Mouse (Mus musculus) heart, adult 2 months (tissue): ENCODE measurements around the gene Kcnj6. TPM values are rescaled to one million over a fixed set of nuclear protein-coding genes. Genes with fewer than 3 reads are reported as not detected.

ENCODE experiments used
- DNase-seq, 2 experiments: peaks; one replicate each; pipeline ENCODE4 v3.0.0; 2021
- H3K27ac ChIP-seq: fragments of 200-600 bp; 2 replicates; pipeline ENCODE4 v1.8.1; 2022
- H3K27me3 ChIP-seq: fragments of 200-500 bp; 2 replicates; pipeline ENCODE4 v1.6.1; 2012; ENCODE audit warnings: mild to moderate bottlenecking, low read length, inconsistent platforms, mixed read lengths; ENCODE audit not compliant: control insufficient read depth, insufficient read depth
- H3K36me3 ChIP-seq: fragments of 200-500 bp; 2 replicates; pipeline ENCODE4 v1.6.1; 2012; ENCODE audit warnings: low read length, inconsistent platforms; ENCODE audit not compliant: control insufficient read depth, insufficient read depth
- H3K4me1 ChIP-seq: fragments of 200-500 bp; 2 replicates; pipeline ENCODE4 v1.6.1; 2011; ENCODE audit warnings: low read length; ENCODE audit not compliant: control insufficient read depth, insufficient read depth
- H3K4me3 ChIP-seq: fragments of 200-600 bp; 2 replicates; pipeline ENCODE4 v1.8.1; 2022
- H3K79me2 ChIP-seq: fragments of 200-500 bp; replicated peaks from 2 replicates; pipeline ENCODE4 v1.6.1; 2012; ENCODE audit warnings: mild to moderate bottlenecking, inconsistent platforms, low read length, moderate library complexity, mixed read lengths; ENCODE audit not compliant: control insufficient read depth, insufficient read depth
- H3K9ac ChIP-seq: fragments of 200-500 bp; 2 replicates; pipeline ENCODE4 v1.6.1; 2012; ENCODE audit warnings: low read depth, mild to moderate bottlenecking, control low read depth, inconsistent platforms, low read length, mixed read lengths
- CTCF ChIP-seq: fragments of 200-600 bp; IDR thresholded peaks from 2 replicates; pipeline ENCODE4 v1.8.1; 2022; ENCODE audit warnings: antibody characterized with exemption, mild to moderate bottlenecking, moderate library complexity
- EP300 ChIP-seq: fragments of 200-500 bp; IDR thresholded peaks from 2 replicates; pipeline ENCODE4 v1.6.1; 2011; ENCODE audit warnings: low read depth, low read length, control low read depth; ENCODE audit not compliant: insufficient read depth
- POLR2A ChIP-seq: fragments of 200-500 bp; IDR thresholded peaks from 2 replicates; pipeline ENCODE4 v1.6.1; 2011; ENCODE audit warnings: mild to moderate bottlenecking, low read depth, low read length, control low read depth; ENCODE audit not compliant: insufficient read depth
- WGBS: fragments of 180-500 bp; shearing (Covaris S2); methylation state at CpG from one replicate; pipeline ENCODE4 v1.1.7; 2018; 5-methylcytosine and 5-hydroxymethylcytosine counted together
- intact Hi-C: fragments of 180-260 bp; cut with DNase I; formaldehyde crosslinking; loops from one replicate; pipeline ENCODE4 v1.15.1; 2025
- polyA plus RNA-seq: library from polyadenylated mRNA; depleted of rRNA; stranded (reverse); fragments of >200 nt; gene quantifications from 2 replicates; pipeline ENCODE4 v1.2.3, GENCODE M21; 2012
- total RNA-seq, 2 experiments: library from RNA; stranded (reverse); gene quantifications; 2 replicates each; pipeline ENCODE4 v1.2.3; 2021

The Kcnj6 gene
- total and polyA plus RNA-seq, 3 experiments = not detected

DNA sequence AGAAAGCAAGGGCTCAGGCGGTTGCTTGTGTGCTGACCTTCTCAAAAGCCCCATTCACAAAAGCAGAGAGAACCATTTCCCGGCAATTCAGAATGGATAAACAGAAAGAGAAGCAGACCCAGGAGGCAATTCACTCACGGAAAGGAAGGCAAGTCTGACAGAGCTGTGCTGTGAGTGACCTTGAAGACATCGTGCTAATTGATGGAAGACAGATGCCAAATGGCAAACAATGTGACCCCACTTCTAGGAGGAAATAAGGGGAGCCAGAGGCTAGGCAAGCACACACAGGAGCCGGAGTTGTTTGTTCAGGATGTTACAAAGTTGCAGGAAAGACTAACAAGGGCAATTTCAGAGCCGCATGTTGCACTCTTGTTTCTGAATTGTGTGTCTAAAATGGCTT is 158.1 kb downstream of the Kcnj6 start:
- Histone ChIP-seq H3K9ac (no peak overlapping the region), H3K27me3 (no peaks in the 10 kb centered on the region), H3K4me3 (no peak overlapping the region), H3K27ac (no peak overlapping the region), H3K4me1 (0 out of 2 replicates have a peak, but pooled peaks cover 1% of the 10 kb centered on the region), H3K36me3 (no peaks in the 10 kb centered on the region), H3K79me2 (no peaks in the 10 kb centered on the region)
- intact Hi-C loops = no loop called here
- TF ChIP-seq POLR2A = no peak
- no peak for TF ChIP-seq EP300
- no peak for TF ChIP-seq CTCF
- no peak for DNase-seq
- 21% methylated on average over 6 of the region's 6 CpGs for WGBS

DNA sequence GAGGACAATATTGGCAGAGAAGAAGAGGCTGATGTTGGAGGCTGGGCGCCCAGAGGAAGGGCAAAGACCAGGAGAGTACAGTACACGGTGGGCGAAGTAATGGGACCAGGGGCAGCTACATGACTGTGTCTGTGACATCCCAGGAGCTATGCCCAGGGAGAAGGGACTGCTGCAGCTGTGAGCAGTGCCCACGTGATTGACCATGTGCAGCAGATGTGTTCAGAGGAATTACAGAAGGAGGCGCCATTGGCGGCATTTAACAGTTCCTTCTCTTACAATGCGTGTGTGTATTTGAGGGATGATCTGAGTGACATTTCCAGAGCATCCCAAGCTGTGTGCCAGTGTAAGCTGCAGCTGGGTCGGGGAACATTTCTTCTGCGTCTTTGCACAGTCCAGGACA is 159.6 kb downstream of the Kcnj6 start:
- no peak overlapping the region for H3K4me3 ChIP-seq
- H3K27me3 ChIP-seq = no peaks in the 10 kb centered on the region
- no peak for DNase-seq
- H3K36me3 ChIP-seq = no peaks in the 10 kb centered on the region
- H3K4me1 ChIP-seq = 0 out of 2 replicates have a peak, but pooled peaks cover 1% of the 10 kb centered on the region
- H3K27ac ChIP-seq = no peak overlapping the region
- WGBS = 88% methylated on average over 9 of the region's 9 CpGs
- intact Hi-C loops = no loop called here
- H3K9ac ChIP-seq = no peak overlapping the region
- H3K79me2 ChIP-seq = no peaks in the 10 kb centered on the region
- TF ChIP-seq POLR2A = no peak
- no peak for TF ChIP-seq CTCF
- no peak for TF ChIP-seq EP300

DNA sequence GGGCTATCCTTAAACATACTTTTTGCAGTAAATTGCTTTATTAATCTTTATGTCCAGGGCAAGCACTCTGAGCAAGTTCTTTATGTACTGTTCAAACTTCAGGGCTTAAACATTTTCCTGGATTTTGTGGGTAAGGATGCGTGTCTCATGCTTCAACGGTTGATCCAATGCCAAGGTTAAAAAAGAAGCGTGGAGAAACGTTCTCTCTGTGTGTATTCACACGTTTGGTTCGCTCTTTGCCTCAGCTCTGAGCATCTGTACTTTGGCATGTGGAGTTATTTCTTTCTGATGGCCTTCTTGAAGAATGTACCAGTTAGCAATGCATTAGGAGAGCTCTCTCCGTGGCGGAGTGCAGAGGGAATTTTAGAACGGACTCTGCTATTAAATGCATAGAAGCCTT is 163.0 kb downstream of the Kcnj6 start:
- Histone ChIP-seq H3K9ac (no peak overlapping the region), H3K79me2 (no peaks in the 10 kb centered on the region), H3K4me3 (no peak overlapping the region), H3K27me3 (no peaks in the 10 kb centered on the region), H3K36me3 (no peaks in the 10 kb centered on the region), H3K4me1 (peaks cover 2% of the 10 kb centered on the region; the same call in 1 of the 2 replicates), H3K27ac (no peak overlapping the region)
- intact Hi-C loops = no loop called here
- DNase-seq = no peak
- WGBS = 91% methylated on average over 9 of the region's 9 CpGs
- TF ChIP-seq CTCF = no peak
- no peak for TF ChIP-seq EP300
- no peak for TF ChIP-seq POLR2A

DNA sequence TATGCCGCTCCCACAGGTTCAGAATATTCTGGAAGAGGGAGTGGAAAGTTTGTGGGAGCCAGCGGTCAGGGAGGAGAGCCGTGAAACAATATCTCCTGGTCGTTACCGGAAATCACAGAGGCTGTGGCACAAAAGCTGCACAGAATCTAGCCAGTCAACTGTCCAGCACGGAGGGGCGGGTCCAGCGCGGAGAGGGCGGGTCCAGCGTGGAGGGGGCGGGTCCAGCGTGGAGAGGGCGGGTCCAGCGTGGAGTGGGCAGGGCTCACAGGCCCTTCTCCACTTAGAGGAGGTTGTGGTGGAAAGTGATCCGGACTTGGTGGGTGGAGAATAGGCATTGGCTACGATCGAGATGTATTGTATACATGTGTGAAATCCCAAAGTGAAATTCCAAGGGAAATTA is 169.3 kb downstream of the Kcnj6 start:
- TF ChIP-seq POLR2A (no peak), CTCF (no peak), EP300 (no peak)
- 86% methylated on average over 18 of the region's 18 CpGs for WGBS
- Histone ChIP-seq H3K9ac (no peak overlapping the region), H3K4me3 (no peak overlapping the region), H3K4me1 (peaks cover 1% of the 10 kb centered on the region; the same call in 1 of the 2 replicates), H3K27ac (peak overlapping the region; percentile 76), H3K79me2 (no peaks in the 10 kb centered on the region), H3K27me3 (no peaks in the 10 kb centered on the region), H3K36me3 (no peaks in the 10 kb centered on the region)
- DNase-seq = peak in 1 of 2 experiments; percentile 10
- intact Hi-C loops = loop anchor here (10.0 kb wide), 1 partner anchor 417 kb away; no protein-coding TSS in a partner anchor

DNA sequence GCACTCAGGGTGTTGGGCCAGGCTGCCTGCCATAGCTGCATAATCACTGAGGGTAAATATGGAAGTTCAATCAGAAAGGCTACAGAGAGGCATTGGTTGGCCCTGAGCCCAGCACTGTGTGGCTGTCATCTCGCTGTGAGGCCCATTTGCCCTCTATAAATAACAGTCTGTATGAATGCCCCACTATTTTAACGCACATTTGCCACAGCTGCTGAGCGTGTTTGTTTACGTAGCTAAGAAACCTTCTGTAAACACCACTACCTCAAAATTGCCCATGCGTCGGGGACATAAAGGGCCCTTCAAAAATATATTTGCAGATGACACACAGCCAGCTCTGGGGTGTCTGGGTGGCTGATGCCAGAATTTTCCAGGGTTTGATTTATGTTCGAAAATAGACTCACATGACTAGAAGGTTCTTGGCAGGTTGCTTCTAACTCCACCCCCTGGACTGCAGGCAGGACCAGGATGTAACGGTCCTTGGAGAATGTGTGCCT is 170.4 kb downstream of the Kcnj6 start:
- 39% methylated on average over 8 of the region's 8 CpGs for WGBS
- Histone ChIP-seq H3K9ac (no peak overlapping the region), H3K4me3 (no peak overlapping the region), H3K36me3 (no peaks in the 10 kb centered on the region), H3K4me1 (peaks cover 1% of the 10 kb centered on the region; the same call in 1 of the 2 replicates), H3K27ac (peak overlapping the region; percentile 76), H3K27me3 (no peaks in the 10 kb centered on the region), H3K79me2 (no peaks in the 10 kb centered on the region)
- peak; percentile 65 to 81 for DNase-seq
- intact Hi-C loops = loop anchor here (10.0 kb wide), 1 partner anchor 418 kb away; no protein-coding TSS in a partner anchor
- TF ChIP-seq EP300 = no peak
- TF ChIP-seq POLR2A = no peak; the same call in 1 of the 2 replicates
- TF ChIP-seq CTCF = no peak

DNA sequence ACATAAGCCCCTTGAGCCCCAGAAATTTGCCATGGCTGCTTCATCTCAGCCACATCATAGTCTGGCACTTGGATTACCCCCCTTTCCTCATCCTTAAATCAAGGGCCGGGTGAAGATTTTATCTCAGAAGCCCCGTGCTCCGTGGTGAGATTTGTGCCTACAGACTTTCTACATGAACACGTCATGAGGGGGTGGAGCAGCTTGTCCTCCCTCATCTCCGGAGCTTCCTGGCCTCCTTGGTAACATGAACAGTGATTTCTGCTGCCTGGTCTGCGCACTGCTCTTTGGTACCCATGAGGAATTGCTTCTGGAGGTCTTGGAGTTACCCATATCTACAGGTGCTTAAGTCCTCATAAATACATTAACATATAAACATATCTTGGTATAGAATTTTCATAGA is 172.2 kb downstream of the Kcnj6 start:
- intact Hi-C loops = loop anchor here (10.0 kb wide), 1 partner anchor 420 kb away; no protein-coding TSS in a partner anchor
- Histone ChIP-seq H3K4me3 (no peak overlapping the region), H3K79me2 (no peaks in the 10 kb centered on the region), H3K4me1 (peaks cover 1% of the 10 kb centered on the region; the same call in 1 of the 2 replicates), H3K9ac (no peak overlapping the region), H3K36me3 (no peaks in the 10 kb centered on the region), H3K27ac (no peak overlapping the region), H3K27me3 (no peaks in the 10 kb centered on the region)
- TF ChIP-seq EP300 (no peak), CTCF (no peak), POLR2A (no peak)
- no peak for DNase-seq
- WGBS = 67% methylated on average over 6 of the region's 6 CpGs
